Mouse (Mus musculus) kidney, adult 2 months (tissue): ENCODE results near the gene Ube2n.

Source experiments
- CTCF ChIP-seq: fragments of 200-500 bp; conservative IDR thresholded peaks from 2 replicates; pipeline ENCODE4 v1.5.1; 2011; ENCODE audit warnings: low read depth, mild to moderate bottlenecking, control low read depth, low read length, moderate library complexity, mixed read lengths; ENCODE audit not compliant: insufficient read depth, insufficient read length
- POLR2A ChIP-seq: fragments of 200-500 bp; IDR thresholded peaks from one replicate; pipeline ENCODE4 v1.6.1; 2011; ENCODE audit warnings: low read depth, low read length, control low read depth

- TF ChIP-seq CTCF (no peak), POLR2A (no peak)
These were observed 20.7 kb downstream of the Ube2n start for GRCm38 (mm10) chr10:95535399-95536221.
